Mouse (Mus musculus): ENCODE results near the gene Mcee. TPM values are rescaled to one million over a fixed set of nuclear protein-coding genes. Genes with fewer than 3 reads are reported as not detected.

Gene Mcee
- polyA plus RNA-seq, 1 experiment = 18.9 TPM

- H3K27me3 ChIP-seq (ENCODE audit: control insufficient read depth, insufficient read depth, insufficient read length) = no peaks in the 10 kb centered on the region
Observed at GRCm38 (mm10) chr7:64400725-64401124, 8.3 kb downstream of the Mcee start.

GRCm38 (mm10) chr7:64402452-64402851 lies 10.0 kb downstream of the Mcee start:
- Histone ChIP-seq H3K4me2 (ENCODE audit: low read depth) (no peak overlapping the region), H3K27me3 (ENCODE audit: control insufficient read depth, insufficient read depth, insufficient read length) (no peaks in the 10 kb centered on the region), H3K4me3 (no peak overlapping the region), H3K36me3 (ENCODE audit: control insufficient read depth, insufficient read depth) (no peaks in the 10 kb centered on the region), H3ac (ENCODE audit: control insufficient read depth, insufficient read length) (no peak overlapping the region), H3K79me2 (ENCODE audit: control insufficient read depth, insufficient read depth) (no peaks in the 10 kb centered on the region)
- TF ChIP-seq USF1 (IDR thresholded peaks at IDR 0.05; ENCODE audit: low read depth) (no peak), SRF (IDR thresholded peaks at IDR 0.05; ENCODE audit: control insufficient read depth, insufficient read length, low read depth) (no peak), CEBPB (IDR thresholded peaks at IDR 0.05; ENCODE audit: insufficient read depth, poor library complexity, severe bottlenecking) (no peak), TCF3 (IDR thresholded peaks at IDR 0.05; ENCODE audit: insufficient read length, low read depth) (no peak), MYOD1 (IDR thresholded peaks at IDR 0.05; ENCODE audit: control insufficient read depth in 1 of 3, insufficient read length in 2 of 3, low read depth in 2 of 3) (no peak), MYOG (IDR thresholded peaks at IDR 0.05; ENCODE audit: control insufficient read depth in 1 of 3, insufficient read depth in 1 of 3, insufficient read length in 2 of 3, low read depth in 2 of 3) (no peak), E2F4 (IDR thresholded peaks at IDR 0.05; ENCODE audit: insufficient read depth) (no peak), TCF12 (IDR thresholded peaks at IDR 0.05; ENCODE audit: insufficient read depth, poor library complexity, severe bottlenecking) (no peak), POLR2AphosphoS2 (IDR thresholded peaks at IDR 0.05; ENCODE audit: insufficient read length, low read depth) (no peak)

More at GRCm38 (mm10) chr7:64400725-64401124, 8.3 kb downstream of the Mcee start:
- no peaks in the 10 kb centered on the region for H3K79me2 ChIP-seq (ENCODE audit: control insufficient read depth, insufficient read depth)
- no peak overlapping the region for H3ac ChIP-seq (ENCODE audit: control insufficient read depth, insufficient read length)
- H3K4me3 ChIP-seq = no peak overlapping the region
- H3K4me2 ChIP-seq (ENCODE audit: low read depth) = no peak overlapping the region
- no peaks in the 10 kb centered on the region for H3K36me3 ChIP-seq (ENCODE audit: control insufficient read depth, insufficient read depth)
- TF ChIP-seq MAX (IDR thresholded peaks at IDR 0.05; ENCODE audit: low read depth) (no peak), REST (IDR thresholded peaks at IDR 0.05; ENCODE audit: insufficient read depth, insufficient read length) (no peak), TCF12 (IDR thresholded peaks at IDR 0.05; ENCODE audit: insufficient read depth, poor library complexity, severe bottlenecking) (no peak), E2F4 (IDR thresholded peaks at IDR 0.05; ENCODE audit: insufficient read depth) (no peak), CEBPB (IDR thresholded peaks at IDR 0.05; ENCODE audit: insufficient read depth, poor library complexity, severe bottlenecking) (no peak), MYOG (IDR thresholded peaks at IDR 0.05; ENCODE audit: control insufficient read depth in 1 of 3, insufficient read depth in 1 of 3, insufficient read length in 2 of 3, low read depth in 2 of 3) (no peak), MYOD1 (IDR thresholded peaks at IDR 0.05; ENCODE audit: control insufficient read depth in 1 of 3, insufficient read length in 2 of 3, low read depth in 2 of 3) (no peak), TCF3 (IDR thresholded peaks at IDR 0.05; ENCODE audit: insufficient read length, low read depth) (no peak)

GRCm38 (mm10) chr7:64403989-64404388 lies 11.6 kb downstream of the Mcee start:
- Histone ChIP-seq H3K36me3 (ENCODE audit: control insufficient read depth, insufficient read depth) (no peaks in the 10 kb centered on the region), H3K4me3 (no peak overlapping the region), H3K27me3 (ENCODE audit: control insufficient read depth, insufficient read depth, insufficient read length) (no peaks in the 10 kb centered on the region), H3K79me2 (ENCODE audit: control insufficient read depth, insufficient read depth) (no peaks in the 10 kb centered on the region), H3K4me2 (ENCODE audit: low read depth) (no peak overlapping the region), H3ac (ENCODE audit: control insufficient read depth, insufficient read length) (no peak overlapping the region)
- TF ChIP-seq REST (IDR thresholded peaks at IDR 0.05; ENCODE audit: insufficient read depth, insufficient read length) (no peak), MYOG (IDR thresholded peaks at IDR 0.05; ENCODE audit: control insufficient read depth in 1 of 3, insufficient read depth in 1 of 3, insufficient read length in 2 of 3, low read depth in 2 of 3) (no peak), POLR2A (IDR thresholded peaks at IDR 0.05; ENCODE audit: insufficient read length, low read depth) (no peak), TCF12 (IDR thresholded peaks at IDR 0.05; ENCODE audit: insufficient read depth, poor library complexity, severe bottlenecking) (no peak), MYOD1 (IDR thresholded peaks at IDR 0.05; ENCODE audit: control insufficient read depth in 1 of 3, insufficient read length in 2 of 3, low read depth in 2 of 3) (no peak), MAX (IDR thresholded peaks at IDR 0.05; ENCODE audit: low read depth) (no peak)

GRCm38 (mm10) chr7:64424861-64425260 lies 32.5 kb downstream of the Mcee start:
- Histone ChIP-seq H3K27me3 (ENCODE audit: control insufficient read depth, insufficient read depth, insufficient read length) (no peaks in the 10 kb centered on the region), H3K4me3 (no peak overlapping the region), H3K36me3 (ENCODE audit: control insufficient read depth, insufficient read depth) (no peaks in the 10 kb centered on the region), H3ac (ENCODE audit: control insufficient read depth, insufficient read length) (no peak overlapping the region), H3K4me2 (ENCODE audit: low read depth) (no peak overlapping the region), H3K79me2 (ENCODE audit: control insufficient read depth, insufficient read depth) (no peaks in the 10 kb centered on the region)
- TF ChIP-seq POLR2A (IDR thresholded peaks at IDR 0.05; ENCODE audit: insufficient read length, low read depth) = no peak
- TF ChIP-seq REST (IDR thresholded peaks at IDR 0.05; ENCODE audit: insufficient read depth, insufficient read length) = no peak
- TF ChIP-seq E2F4 (IDR thresholded peaks at IDR 0.05; ENCODE audit: insufficient read depth) = no peak
- TF ChIP-seq MYOG (IDR thresholded peaks at IDR 0.05; ENCODE audit: control insufficient read depth in 1 of 3, insufficient read depth in 1 of 3, insufficient read length in 2 of 3, low read depth in 2 of 3) = no peak
- no peak for TF ChIP-seq CEBPB (IDR thresholded peaks at IDR 0.05; ENCODE audit: insufficient read depth, poor library complexity, severe bottlenecking)
- TF ChIP-seq MAX (IDR thresholded peaks at IDR 0.05; ENCODE audit: low read depth) = no peak
- no peak for TF ChIP-seq USF1 (IDR thresholded peaks at IDR 0.05; ENCODE audit: low read depth)

- Histone ChIP-seq H3K4me2 (ENCODE audit: low read depth) (no peak overlapping the region), H3K79me2 (ENCODE audit: control insufficient read depth, insufficient read depth) (no peaks in the 10 kb centered on the region), H3K27me3 (ENCODE audit: control insufficient read depth, insufficient read depth, insufficient read length) (no peaks in the 10 kb centered on the region), H3ac (ENCODE audit: control insufficient read depth, insufficient read length) (no peak overlapping the region), H3K36me3 (ENCODE audit: control insufficient read depth, insufficient read depth) (no peaks in the 10 kb centered on the region), H3K4me3 (no peak overlapping the region)
- no peak for TF ChIP-seq MYOD1 (IDR thresholded peaks at IDR 0.05; ENCODE audit: control insufficient read depth in 1 of 3, insufficient read length in 2 of 3, low read depth in 2 of 3)
- no peak for TF ChIP-seq SRF (IDR thresholded peaks at IDR 0.05; ENCODE audit: control insufficient read depth, insufficient read length, low read depth)
- no peak for TF ChIP-seq POLR2AphosphoS2 (IDR thresholded peaks at IDR 0.05; ENCODE audit: insufficient read length, low read depth)
Observed at GRCm38 (mm10) chr7:64439595-64440518, 47.5 kb downstream of the Mcee start.
